Mouse (Mus musculus): ENCODE measurements around the gene Abi3. TPM values are rescaled to one million over a fixed set of nuclear protein-coding genes. Genes with fewer than 3 reads are reported as not detected.

Gene Abi3
- polyA plus RNA-seq, 1 experiment from 2014 or later = 13.1 TPM

GRCm38 (mm10) chr11:95831641-95832040, 10.6 kb downstream of the Abi3 start:
- TF ChIP-seq CTCF (IDR thresholded peaks at IDR 0.05; ENCODE audit: low read depth) = no peak; the same call in 1 of the 2 replicates
- H3K9ac ChIP-seq (ENCODE audit: low read depth, low read length) = no peak overlapping the region
- no peaks in the 10 kb centered on the region for H3K9me3 ChIP-seq (replicated peaks; ENCODE audit: low read length)
- H3K27me3 ChIP-seq (ENCODE audit: insufficient read depth, low read length) = peaks cover 57% of the 10 kb centered on the region
- peaks cover 36% of the 10 kb centered on the region for H3K4me1 ChIP-seq (replicated peaks; ENCODE audit: insufficient read depth, low read length)
- DNase-seq (ENCODE audit: low spot score) (no peak), ATAC-seq (replicated peaks; ENCODE audit: low FRiP score, low read depth) (no peak)
- H3K4me2 ChIP-seq (ENCODE audit: low read length) = peak overlapping the region; percentile 55
- no peak overlapping the region for H3K27ac ChIP-seq
- no peaks in the 10 kb centered on the region for H3K36me3 ChIP-seq (ENCODE audit: insufficient read depth, low read length)
- 10% methylated on average over 15 of the region's 15 CpGs for WGBS
- peak overlapping the region; percentile 32; the same call in 1 of the 2 replicates for H3K4me3 ChIP-seq (replicated peaks; ENCODE audit: low read depth, low read length)

DNA sequence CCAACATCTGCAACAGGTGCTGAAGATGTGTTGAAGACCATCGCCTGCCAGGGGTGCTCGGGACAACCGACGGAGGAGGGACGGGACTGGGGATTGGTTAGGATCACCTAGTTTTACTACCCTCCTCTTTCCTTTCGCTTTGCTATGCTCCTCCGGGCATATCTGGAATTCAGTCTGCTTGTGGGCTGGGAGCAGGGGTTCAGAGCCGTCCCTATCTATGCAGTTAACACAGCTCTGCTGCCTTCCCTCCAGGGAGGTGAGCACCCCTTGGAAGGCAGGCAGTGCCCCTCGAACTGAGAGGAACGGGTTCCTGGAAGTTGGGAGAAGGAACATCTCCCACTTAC, 11.0 kb downstream of the Abi3 start:
- peaks cover 34% of the 10 kb centered on the region for H3K4me1 ChIP-seq (replicated peaks; ENCODE audit: insufficient read depth, low read length)
- no peaks in the 10 kb centered on the region for H3K9me3 ChIP-seq (replicated peaks; ENCODE audit: low read length)
- peak overlapping the region; percentile 55 for H3K4me2 ChIP-seq (ENCODE audit: low read length)
- 5% methylated on average over 10 of the region's 10 CpGs for WGBS
- H3K36me3 ChIP-seq (ENCODE audit: insufficient read depth, low read length) = no peaks in the 10 kb centered on the region
- no peak overlapping the region for H3K9ac ChIP-seq (ENCODE audit: low read depth, low read length)
- H3K27ac ChIP-seq = no peak overlapping the region
- peak overlapping the region; percentile 32 for H3K4me3 ChIP-seq (replicated peaks; ENCODE audit: low read depth, low read length)
- no peak for DNase-seq (ENCODE audit: low spot score)
- ATAC-seq (replicated peaks; ENCODE audit: low FRiP score, low read depth) = no peak
- TF ChIP-seq CTCF (IDR thresholded peaks at IDR 0.05; ENCODE audit: low read depth) = no peak
- peaks cover 59% of the 10 kb centered on the region for H3K27me3 ChIP-seq (ENCODE audit: insufficient read depth, low read length)

GRCm38 (mm10) chr11:95830411-95831275, 11.6 kb downstream of the Abi3 start:
- no peak overlapping the region for H3K9ac ChIP-seq (ENCODE audit: low read depth, low read length)
- TF ChIP-seq CTCF (IDR thresholded peaks at IDR 0.05; ENCODE audit: low read depth) = no peak
- H3K36me3 ChIP-seq (ENCODE audit: insufficient read depth, low read length) = no peaks in the 10 kb centered on the region
- 4% methylated on average over 78 of the region's 80 CpGs for WGBS
- H3K9me3 ChIP-seq (replicated peaks; ENCODE audit: low read length) = no peaks in the 10 kb centered on the region
- peak overlapping the region; percentile 32 for H3K4me3 ChIP-seq (replicated peaks; ENCODE audit: low read depth, low read length)
- ATAC-seq (replicated peaks; ENCODE audit: low FRiP score, low read depth) (no peak), DNase-seq (ENCODE audit: low spot score) (no peak)
- H3K27me3 ChIP-seq (ENCODE audit: insufficient read depth, low read length) = peaks cover 59% of the 10 kb centered on the region
- H3K4me1 ChIP-seq (replicated peaks; ENCODE audit: insufficient read depth, low read length) = peaks cover 28% of the 10 kb centered on the region
- no peak overlapping the region for H3K27ac ChIP-seq
- peak overlapping the region; percentile 55 for H3K4me2 ChIP-seq (ENCODE audit: low read length)

DNA sequence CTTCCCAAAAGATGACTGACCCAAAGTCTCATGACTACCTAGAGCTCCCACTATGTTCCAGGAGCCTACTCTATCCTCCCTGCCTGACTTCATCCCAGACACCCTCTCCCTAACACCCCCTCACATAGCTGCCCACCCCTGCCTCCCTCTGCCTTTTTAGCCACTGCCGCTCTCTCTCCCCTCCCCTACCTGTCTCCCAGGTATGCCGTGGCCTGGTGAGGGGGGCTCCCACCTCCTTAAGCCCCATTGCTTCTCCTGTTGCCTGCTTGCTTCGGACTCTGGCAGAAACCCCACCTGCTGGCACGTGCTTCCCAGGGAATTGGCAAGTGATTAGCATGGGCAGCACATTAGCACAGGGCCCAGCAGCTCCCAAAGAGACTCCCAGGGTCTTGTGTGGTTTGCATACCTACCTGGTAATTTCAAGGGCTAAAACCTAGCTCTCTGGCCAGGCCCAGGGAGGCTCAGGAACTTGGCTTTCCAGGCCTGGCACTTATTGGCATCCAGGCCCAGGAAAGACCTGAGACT, 12.7 kb downstream of the Abi3 start:
- H3K4me2 ChIP-seq (ENCODE audit: low read length) = no peak overlapping the region
- H3K4me1 ChIP-seq (replicated peaks; ENCODE audit: insufficient read depth, low read length) = peaks cover 24% of the 10 kb centered on the region
- no peak for DNase-seq (ENCODE audit: low spot score)
- H3K27me3 ChIP-seq (ENCODE audit: insufficient read depth, low read length) = peaks cover 54% of the 10 kb centered on the region
- no peak overlapping the region for H3K9ac ChIP-seq (ENCODE audit: low read depth, low read length)
- no peak overlapping the region for H3K27ac ChIP-seq
- H3K9me3 ChIP-seq (replicated peaks; ENCODE audit: low read length) = no peaks in the 10 kb centered on the region
- 0 out of 2 replicates have a peak overlapping the region, but pooled peaks have one; percentile 32 for H3K4me3 ChIP-seq (replicated peaks; ENCODE audit: low read depth, low read length)
- 33% methylated on average over 4 of the region's 4 CpGs for WGBS
- TF ChIP-seq CTCF (IDR thresholded peaks at IDR 0.05; ENCODE audit: low read depth) = no peak
- ATAC-seq (replicated peaks; ENCODE audit: low FRiP score, low read depth) = no peak
- H3K36me3 ChIP-seq (ENCODE audit: insufficient read depth, low read length) = no peaks in the 10 kb centered on the region

GRCm38 (mm10) chr11:95828181-95828964, 13.9 kb downstream of the Abi3 start:
- Histone ChIP-seq H3K27me3 (ENCODE audit: insufficient read depth, low read length) (peaks cover 47% of the 10 kb centered on the region), H3K9me3 (replicated peaks; ENCODE audit: low read length) (no peaks in the 10 kb centered on the region), H3K27ac (no peak overlapping the region), H3K9ac (ENCODE audit: low read depth, low read length) (no peak overlapping the region), H3K4me3 (replicated peaks; ENCODE audit: low read depth, low read length) (no peak overlapping the region), H3K4me1 (replicated peaks; ENCODE audit: insufficient read depth, low read length) (peaks cover 18% of the 10 kb centered on the region), H3K4me2 (ENCODE audit: low read length) (no peak overlapping the region), H3K36me3 (ENCODE audit: insufficient read depth, low read length) (no peaks in the 10 kb centered on the region)
- 68% methylated on average over 11 of the region's 11 CpGs for WGBS
- DNase-seq (ENCODE audit: low spot score) = no peak
- ATAC-seq (replicated peaks; ENCODE audit: low FRiP score, low read depth) = no peak
- TF ChIP-seq CTCF (IDR thresholded peaks at IDR 0.05; ENCODE audit: low read depth) = no peak

DNA sequence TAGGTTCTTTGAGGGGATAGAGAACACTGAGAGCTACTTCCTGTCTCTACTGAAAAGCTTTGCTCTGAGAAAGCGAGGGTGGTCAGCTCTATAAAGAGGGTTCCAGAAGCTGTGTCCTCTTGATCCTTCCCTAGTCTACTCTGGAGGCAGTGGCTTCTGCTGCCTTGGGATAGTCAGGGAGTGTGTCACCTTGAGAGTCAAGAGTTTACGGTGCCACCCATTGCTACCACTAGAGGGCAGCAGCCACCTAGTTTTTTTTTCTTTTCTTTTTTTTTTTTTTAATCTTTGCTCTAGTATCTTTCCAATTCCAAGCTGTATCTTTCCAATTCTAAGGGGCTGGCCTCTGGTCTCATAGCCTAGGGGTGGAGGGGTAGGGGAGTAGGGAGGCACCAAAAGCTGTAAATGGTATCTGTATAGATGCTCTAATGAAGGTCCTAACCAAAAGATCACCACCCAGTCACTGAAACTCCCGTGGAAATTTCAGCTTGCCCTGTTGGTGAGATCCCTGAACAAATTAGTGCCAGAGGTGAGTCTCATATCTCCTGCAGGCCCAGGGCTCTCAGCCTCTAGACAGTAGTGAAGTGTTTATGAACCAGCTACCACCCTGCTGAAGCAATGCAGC, 14.7 kb downstream of the Abi3 start:
- Histone ChIP-seq H3K27ac (no peak overlapping the region), H3K36me3 (ENCODE audit: insufficient read depth, low read length) (no peaks in the 10 kb centered on the region), H3K4me2 (ENCODE audit: low read length) (no peak overlapping the region), H3K9ac (ENCODE audit: low read depth, low read length) (no peak overlapping the region), H3K4me3 (replicated peaks; ENCODE audit: low read depth, low read length) (no peak overlapping the region), H3K27me3 (ENCODE audit: insufficient read depth, low read length) (peaks cover 39% of the 10 kb centered on the region), H3K9me3 (replicated peaks; ENCODE audit: low read length) (no peaks in the 10 kb centered on the region), H3K4me1 (replicated peaks; ENCODE audit: insufficient read depth, low read length) (peaks cover 18% of the 10 kb centered on the region)
- DNase-seq (ENCODE audit: low spot score) = peak; percentile 87
- peak; percentile 83 for TF ChIP-seq CTCF (IDR thresholded peaks at IDR 0.05; ENCODE audit: low read depth)
- 15% methylated on average over 3 of the region's 3 CpGs for WGBS
- no peak for ATAC-seq (replicated peaks; ENCODE audit: low FRiP score, low read depth)
